8 mouse cellular contexts compared by ENCODE assay signal in genomic region chr19:23758554-23759321, GRCm38 (mm10). TPM values are rescaled to one million over a fixed set of nuclear protein-coding genes. Genes with fewer than 3 reads are reported as not detected.
DNase-seq lines count a peak whose midpoint lies in the region; ATAC-seq lines count a peak whose summit lies in the region.

Gene Apba1, plus strand, starts transcription at chr19:23758887.

- H3K27me3 ChIP-seq in embryonic facial prominence, embryonic 11.5 days (ENCODE audit: control insufficient read depth, insufficient read depth, low read length) = peaks cover 3% of the 10 kb centered on the region; the same call in 1 of the 2 replicates
- H3K27me3 ChIP-seq in heart, embryonic 13.5 days (replicated peaks) = peaks cover 31% of the 10 kb centered on the region
- peaks cover 28% of the 10 kb centered on the region for H3K27me3 ChIP-seq in liver, embryonic 11.5 days (replicated peaks; ENCODE audit: control insufficient read depth, insufficient read depth, low read length)

- H3K27ac ChIP-seq in embryonic facial prominence, embryonic 11.5 days (replicated peaks; ENCODE audit: low read depth, low read length) = peak within 1 kb of the TSS; percentile 16; the same call in 1 of the 2 replicates
- H3K27ac ChIP-seq in heart, embryonic 13.5 days (replicated peaks) = peak within 1 kb of the TSS; percentile 69
- H3K27ac ChIP-seq in liver, embryonic 11.5 days (ENCODE audit: low read depth, low read length) = no peak within 1 kb of the TSS

- H3K4me1 ChIP-seq in embryonic facial prominence, embryonic 11.5 days (ENCODE audit: control insufficient read depth, insufficient read depth, low read length) = no peaks in the 10 kb centered on the region
- peaks cover 14% of the 10 kb centered on the region for H3K4me1 ChIP-seq in heart, embryonic 13.5 days
- H3K4me1 ChIP-seq in liver, embryonic 11.5 days (replicated peaks; ENCODE audit: control insufficient read depth, insufficient read depth, low read length) = no peaks in the 10 kb centered on the region

- peak within 1 kb of the TSS; percentile 72 for H3K9ac ChIP-seq in embryonic facial prominence, embryonic 11.5 days (replicated peaks; ENCODE audit: low read length)
- peak within 1 kb of the TSS; percentile 88 for H3K9ac ChIP-seq in heart, embryonic 13.5 days
- peak within 1 kb of the TSS; percentile 71 for H3K9ac ChIP-seq in liver, embryonic 11.5 days (ENCODE audit: low read depth, low read length)

- DNase-seq in heart, adult 11 months = peak; percentile 99
- DNase-seq in heart, adult 9 months (ENCODE audit: low spot score in 2 of 2) = no peak
- DNase-seq in embryonic facial prominence, embryonic 11.5 days (ENCODE audit: low spot score) = peak; percentile 66
- peak; percentile 80 for DNase-seq in kidney, postnatal 14 days
- DNase-seq in liver, embryonic 11.5 days (ENCODE audit: low spot score) = peak; percentile 68
- peak; percentile 51 to 60 for DNase-seq in spleen, postnatal 36 days (ENCODE audit: low spot score in 2 of 2)

- under 1% methylated on average over 71 of the region's 98 CpGs for WGBS in embryonic facial prominence, embryonic 11.5 days
- under 1% methylated on average over 73 of the region's 98 CpGs for WGBS in heart, embryonic 13.5 days
- WGBS in liver, embryonic 11.5 days = under 1% methylated on average over 89 of the region's 98 CpGs

- H3K36me3 ChIP-seq in embryonic facial prominence, embryonic 11.5 days (replicated peaks; ENCODE audit: control insufficient read depth, insufficient read depth, low read depth, low read length) = no peaks in the 10 kb centered on the region
- H3K36me3 ChIP-seq in heart, embryonic 13.5 days = no peaks in the 10 kb centered on the region
- H3K36me3 ChIP-seq in liver, embryonic 11.5 days (ENCODE audit: control insufficient read depth, insufficient read depth, low read length) = no peaks in the 10 kb centered on the region

- peak; percentile 74 for ATAC-seq in embryonic facial prominence, embryonic 11.5 days (replicated peaks; ENCODE audit: insufficient number of reproducible peaks, low FRiP score, low TSS enrichment, low read depth)
- peak; percentile 59 for ATAC-seq in heart, embryonic 13.5 days (ENCODE audit: extremely low read depth, insufficient number of reproducible peaks, low FRiP score, low TSS enrichment)
- ATAC-seq in liver, embryonic 11.5 days (replicated peaks; ENCODE audit: low FRiP score) = peak; percentile 76
- peak; percentile 34; the same call in 1 of the 2 replicates for ATAC-seq in monocyte, adult 5-6 weeks (replicated peaks; ENCODE audit: insufficient number of reproducible peaks, low FRiP score, low TSS enrichment, poor library complexity, severe bottlenecking)

- no peaks in the 10 kb centered on the region for H3K9me3 ChIP-seq in embryonic facial prominence, embryonic 11.5 days (replicated peaks; ENCODE audit: control insufficient read depth, low read length)
- H3K9me3 ChIP-seq in heart, embryonic 13.5 days = 0 out of 2 replicates have a peak, but pooled peaks cover 5% of the 10 kb centered on the region
- no peaks in the 10 kb centered on the region for H3K9me3 ChIP-seq in liver, embryonic 11.5 days (ENCODE audit: control insufficient read depth, low read length)

- H3K4me2 ChIP-seq in embryonic facial prominence, embryonic 11.5 days (ENCODE audit: low read depth, low read length) = peak within 1 kb of the TSS; percentile 91
- H3K4me2 ChIP-seq in heart, embryonic 13.5 days = peak within 1 kb of the TSS; percentile 91
- peak within 1 kb of the TSS; percentile 97 for H3K4me2 ChIP-seq in liver, embryonic 11.5 days

- H3K4me3 ChIP-seq in embryonic facial prominence, embryonic 11.5 days (ENCODE audit: low read depth, low read length) = peak within 1 kb of the TSS; percentile 60
- H3K4me3 ChIP-seq in heart, embryonic 13.5 days = peak within 1 kb of the TSS; percentile 79
- H3K4me3 ChIP-seq in liver, embryonic 11.5 days (ENCODE audit: low read depth, low read length) = peak within 1 kb of the TSS; percentile 75

RNA-seq across cellular contexts. Expression of gene Apba1, which starts in this region (rescaled TPM):
- 0.52 and 0.81 TPM in 2 replicates for polyA plus RNA-seq in embryonic facial prominence, embryonic 11.5 days (2014; fragmentation: Nextera tagmentation; extraction: Ambion mirVana)
- 0.23 and 0.33 TPM in 2 replicates for polyA plus RNA-seq in heart, embryonic 13.5 days (2015; fragmentation: Nextera tagmentation; extraction: Ambion mirVana)
- polyA plus RNA-seq in liver, embryonic 11.5 days (2014; fragmentation: Nextera tagmentation; extraction: Ambion mirVana) = 0.06 and 0.10 TPM in 2 replicates
- 5.5 to 7.1 TPM (median 6.4 TPM) in 3 replicates for total RNA-seq in monocyte, adult 5-6 weeks (2017)

Comparison
In these comparisons a context has a peak if more than half of its experiments do, and no peak if none do; other contexts are left out.
1. DNase-seq: peak in heart, adult 11 months (single experiment), kidney, postnatal 14 days (single experiment) and spleen, postnatal 36 days (2 of 2); none in heart, adult 9 months (0 of 2).
2. Peak in DNase-seq, ATAC-seq, H3K4me3 ChIP-seq, H3K27ac ChIP-seq, H3K9ac ChIP-seq and H3K4me2 ChIP-seq in embryonic facial prominence, embryonic 11.5 days; RNA of the gene not detected or under 1 TPM.
3. Peak in ATAC-seq, H3K4me3 ChIP-seq, H3K27ac ChIP-seq, H3K9ac ChIP-seq and H3K4me2 ChIP-seq in heart, embryonic 13.5 days; RNA of the gene not detected or under 1 TPM.
4. Peak in DNase-seq, ATAC-seq, H3K4me3 ChIP-seq, H3K9ac ChIP-seq and H3K4me2 ChIP-seq in liver, embryonic 11.5 days; RNA of the gene not detected or under 1 TPM.
5. Peak in every context shown above with its lines, with median percentiles within 50 percentile points of each other: ATAC-seq, H3K4me2 ChIP-seq, H3K4me3 ChIP-seq and H3K9ac ChIP-seq.